Mouse (Mus musculus): ENCODE data around the gene Diexf.
A peak's percentile ranks its signal among the peaks of the same experiment; 100 is the strongest.

Gene Diexf

GRCm38 (mm10) chr1:193085541-193086020, 44.5 kb downstream of the Diexf start:
- DNase-seq, result no peak

- DNase-seq, result peak; percentile 32
Measured at GRCm38 (mm10) chr1:193084016-193084415, 46.1 kb downstream of the Diexf start.

- DNase-seq, result no peak
Measured at GRCm38 (mm10) chr1:193083051-193083450, 47.0 kb downstream of the Diexf start.

GRCm38 (mm10) chr1:193082311-193082921, 47.7 kb downstream of the Diexf start:
- peak; percentile 33 for DNase-seq

GRCm38 (mm10) chr1:193062618-193063017, 67.5 kb downstream of the Diexf start:
- no peak for DNase-seq

- DNase-seq, result no peak
Measured at GRCm38 (mm10) chr1:193060167-193060566, 69.9 kb downstream of the Diexf start.

- no peak for DNase-seq
Measured at GRCm38 (mm10) chr1:193059596-193059995, 70.5 kb downstream of the Diexf start.

GRCm38 (mm10) chr1:193054401-193054800, 75.7 kb downstream of the Diexf start:
- no peak for DNase-seq

- no peak for DNase-seq
Measured at GRCm38 (mm10) chr1:193053065-193053464, 77.0 kb downstream of the Diexf start.

GRCm38 (mm10) chr1:193047616-193048015, 82.5 kb downstream of the Diexf start:
- DNase-seq, result no peak

GRCm38 (mm10) chr1:193042760-193043295, 87.2 kb downstream of the Diexf start:
- DNase-seq, result no peak

All from thymus, postnatal 25 days (tissue).